Mouse (Mus musculus): ENCODE results near the gene Foxp1. TPM values are rescaled to one million over a fixed set of nuclear protein-coding genes. Genes with fewer than 3 reads are reported as not detected.

Foxp1 gene
- polyA plus RNA-seq, 1 experiment from 2014 or later, result 36.4 TPM

DNA sequence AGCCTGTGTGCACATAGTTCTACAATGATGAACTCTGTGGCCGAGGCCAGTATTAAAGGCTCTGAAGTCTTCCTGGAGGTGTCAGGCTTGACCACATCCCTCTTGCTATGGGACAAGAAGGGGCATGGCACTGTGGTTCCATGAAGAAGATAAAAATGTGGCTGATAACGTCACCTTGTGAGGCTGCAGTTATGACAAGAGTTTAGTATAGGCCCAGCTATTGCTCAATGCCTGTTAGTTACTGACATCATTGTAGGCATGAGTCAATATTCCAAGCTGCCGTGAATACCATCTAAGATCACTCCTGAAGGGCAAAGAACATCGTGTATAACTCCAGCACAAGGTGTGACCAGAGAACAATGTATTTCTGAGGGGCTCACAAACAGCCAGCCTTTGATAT is 323.2 kb downstream of the Foxp1 start:
- Histone ChIP-seq H3K4me2 (replicated peaks; ENCODE audit: low read depth, low read length) (no peak overlapping the region), H3K9me3 (ENCODE audit: low read length) (no peaks in the 10 kb centered on the region), H3K36me3 (ENCODE audit: insufficient read depth, low read length) (no peaks in the 10 kb centered on the region), H3K4me3 (ENCODE audit: low read length) (no peak overlapping the region), H3K4me1 (ENCODE audit: insufficient read depth, low read length) (peaks cover 28% of the 10 kb centered on the region), H3K27me3 (ENCODE audit: insufficient read depth, low read length) (no peaks in the 10 kb centered on the region), H3K27ac (ENCODE audit: low read length) (no peak overlapping the region), H3K9ac (replicated peaks; ENCODE audit: low read length) (no peak overlapping the region)
- no peak for ATAC-seq (ENCODE audit: low FRiP score, low TSS enrichment)
- WGBS, result 87% methylated on average over 4 of the region's 4 CpGs

DNA sequence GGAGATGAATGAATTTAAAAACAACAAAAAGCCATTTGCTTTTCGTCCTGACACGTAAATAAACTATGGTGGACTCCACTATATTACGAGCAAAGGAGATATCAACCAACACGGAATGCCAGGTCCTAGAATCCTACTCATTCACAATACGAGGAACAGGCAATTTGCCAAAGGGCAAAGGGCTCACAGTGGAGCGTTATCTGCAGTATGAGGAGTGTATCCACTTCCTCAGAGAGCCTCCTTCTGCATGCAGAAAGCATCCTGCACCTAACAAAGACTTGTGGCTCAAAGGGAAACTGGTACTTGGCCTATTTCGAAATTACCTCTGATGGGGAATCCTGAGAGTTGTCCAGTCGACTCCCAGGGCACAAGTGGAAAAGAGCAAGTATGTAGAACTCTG is 328.8 kb downstream of the Foxp1 start:
- Histone ChIP-seq H3K36me3 (ENCODE audit: insufficient read depth, low read length) (no peaks in the 10 kb centered on the region), H3K9ac (replicated peaks; ENCODE audit: low read length) (no peak overlapping the region), H3K4me2 (replicated peaks; ENCODE audit: low read depth, low read length) (no peak overlapping the region), H3K4me3 (ENCODE audit: low read length) (no peak overlapping the region), H3K9me3 (ENCODE audit: low read length) (no peaks in the 10 kb centered on the region), H3K27ac (ENCODE audit: low read length) (no peak overlapping the region), H3K27me3 (ENCODE audit: insufficient read depth, low read length) (peaks cover 4% of the 10 kb centered on the region; the same call in 1 of the 2 replicates), H3K4me1 (ENCODE audit: insufficient read depth, low read length) (peaks cover 18% of the 10 kb centered on the region)
- ATAC-seq (ENCODE audit: low FRiP score, low TSS enrichment), result no peak
- 37% methylated on average over 8 of the region's 8 CpGs for WGBS

DNA sequence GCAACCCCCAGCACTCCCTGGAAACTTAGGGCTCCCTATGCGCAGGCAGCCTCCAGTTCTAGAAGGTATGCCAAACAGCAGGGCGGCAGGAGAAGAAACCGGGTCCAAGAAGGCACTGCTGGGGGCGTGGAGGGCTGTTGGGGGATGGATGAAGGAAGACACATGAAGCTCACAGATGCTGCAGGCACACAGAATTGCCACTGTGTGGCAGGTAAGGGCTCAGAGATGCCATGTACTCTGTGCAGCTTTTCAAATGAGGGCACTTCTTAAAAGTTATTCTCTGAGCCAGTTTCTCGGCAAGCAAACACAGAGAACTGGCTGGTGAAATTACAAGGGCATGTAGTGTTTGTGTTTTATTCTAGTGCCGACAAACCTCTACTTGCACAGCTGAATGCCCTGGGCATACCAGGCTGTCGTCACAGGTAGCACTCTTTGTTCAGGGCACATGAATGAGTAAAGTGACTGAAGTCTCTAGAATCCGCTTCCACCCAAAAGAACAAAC is 330.8 kb downstream of the Foxp1 start:
- Histone ChIP-seq H3K9me3 (ENCODE audit: low read length) (no peaks in the 10 kb centered on the region), H3K9ac (replicated peaks; ENCODE audit: low read length) (no peak overlapping the region), H3K27me3 (ENCODE audit: insufficient read depth, low read length) (peaks cover 4% of the 10 kb centered on the region; the same call in 1 of the 2 replicates), H3K36me3 (ENCODE audit: insufficient read depth, low read length) (no peaks in the 10 kb centered on the region), H3K27ac (ENCODE audit: low read length) (no peak overlapping the region), H3K4me1 (ENCODE audit: insufficient read depth, low read length) (peaks cover 22% of the 10 kb centered on the region), H3K4me3 (ENCODE audit: low read length) (no peak overlapping the region), H3K4me2 (replicated peaks; ENCODE audit: low read depth, low read length) (no peak overlapping the region)
- WGBS, result 62% methylated on average over 8 of the region's 8 CpGs
- ATAC-seq (ENCODE audit: low FRiP score, low TSS enrichment), result no peak

DNA sequence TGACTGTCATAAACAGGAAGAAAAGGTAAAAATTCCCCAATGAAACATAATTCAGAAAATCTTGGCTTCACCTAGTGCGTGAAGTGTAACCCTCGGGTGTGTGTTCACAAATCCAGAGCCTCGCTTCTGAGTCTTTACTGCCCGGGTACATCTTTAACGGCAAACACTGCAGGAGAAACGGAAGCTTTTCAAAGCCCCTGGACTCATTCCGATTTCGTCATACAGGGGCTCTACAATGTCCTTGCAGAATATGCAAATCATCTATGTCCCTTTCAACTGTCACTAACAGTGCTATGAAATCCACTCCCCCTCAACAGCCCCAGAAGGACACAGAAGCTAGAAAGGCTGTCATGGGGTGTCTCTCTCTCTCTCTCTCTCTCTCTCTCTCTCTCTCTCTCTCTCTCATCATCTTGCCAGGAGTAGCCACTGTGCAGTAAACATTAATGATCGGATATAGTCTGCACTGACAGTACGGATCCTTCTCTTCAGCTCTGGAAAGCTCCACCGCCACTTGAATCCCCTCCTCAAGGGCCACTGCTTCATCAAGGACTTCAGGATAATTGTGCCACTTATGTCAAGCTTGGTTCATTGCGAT is 331.4 kb downstream of the Foxp1 start:
- ATAC-seq (ENCODE audit: low FRiP score, low TSS enrichment), result no peak
- no peak overlapping the region for H3K4me3 ChIP-seq (ENCODE audit: low read length)
- 52% methylated on average over 12 of the region's 12 CpGs for WGBS
- no peak overlapping the region for H3K4me2 ChIP-seq (replicated peaks; ENCODE audit: low read depth, low read length)
- no peak overlapping the region for H3K27ac ChIP-seq (ENCODE audit: low read length)
- H3K27me3 ChIP-seq (ENCODE audit: insufficient read depth, low read length), result peaks cover 4% of the 10 kb centered on the region; the same call in 1 of the 2 replicates
- H3K9ac ChIP-seq (replicated peaks; ENCODE audit: low read length), result no peak overlapping the region
- no peaks in the 10 kb centered on the region for H3K9me3 ChIP-seq (ENCODE audit: low read length)
- peaks cover 22% of the 10 kb centered on the region for H3K4me1 ChIP-seq (ENCODE audit: insufficient read depth, low read length)
- no peaks in the 10 kb centered on the region for H3K36me3 ChIP-seq (ENCODE audit: insufficient read depth, low read length)

DNA sequence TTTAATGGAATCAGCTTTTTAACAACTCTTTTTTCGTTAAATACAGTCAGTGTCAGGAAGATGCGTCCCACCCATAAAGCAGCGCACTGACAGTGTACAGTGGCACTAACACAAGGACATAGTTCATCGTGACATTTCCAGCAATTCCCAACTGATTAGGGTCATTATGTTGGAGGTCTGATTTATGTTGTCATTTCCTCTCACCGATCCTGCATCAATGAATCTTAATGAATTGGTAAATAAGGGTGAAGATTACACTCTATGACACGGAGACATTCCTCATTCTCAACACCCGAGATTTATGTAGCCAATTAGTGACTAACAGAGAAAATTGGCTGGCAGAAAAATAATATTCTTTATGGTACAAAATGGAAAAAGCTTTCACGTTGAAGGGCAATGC is 332.6 kb downstream of the Foxp1 start:
- ATAC-seq (ENCODE audit: low FRiP score, low TSS enrichment), result no peak
- Histone ChIP-seq H3K4me3 (ENCODE audit: low read length) (no peak overlapping the region), H3K27me3 (ENCODE audit: insufficient read depth, low read length) (peaks cover 4% of the 10 kb centered on the region; the same call in 1 of the 2 replicates), H3K9me3 (ENCODE audit: low read length) (no peaks in the 10 kb centered on the region), H3K4me2 (replicated peaks; ENCODE audit: low read depth, low read length) (no peak overlapping the region), H3K27ac (ENCODE audit: low read length) (no peak overlapping the region), H3K9ac (replicated peaks; ENCODE audit: low read length) (no peak overlapping the region), H3K36me3 (ENCODE audit: insufficient read depth, low read length) (no peaks in the 10 kb centered on the region), H3K4me1 (ENCODE audit: insufficient read depth, low read length) (peaks cover 22% of the 10 kb centered on the region)
- 16% methylated on average over 8 of the region's 8 CpGs for WGBS

DNA sequence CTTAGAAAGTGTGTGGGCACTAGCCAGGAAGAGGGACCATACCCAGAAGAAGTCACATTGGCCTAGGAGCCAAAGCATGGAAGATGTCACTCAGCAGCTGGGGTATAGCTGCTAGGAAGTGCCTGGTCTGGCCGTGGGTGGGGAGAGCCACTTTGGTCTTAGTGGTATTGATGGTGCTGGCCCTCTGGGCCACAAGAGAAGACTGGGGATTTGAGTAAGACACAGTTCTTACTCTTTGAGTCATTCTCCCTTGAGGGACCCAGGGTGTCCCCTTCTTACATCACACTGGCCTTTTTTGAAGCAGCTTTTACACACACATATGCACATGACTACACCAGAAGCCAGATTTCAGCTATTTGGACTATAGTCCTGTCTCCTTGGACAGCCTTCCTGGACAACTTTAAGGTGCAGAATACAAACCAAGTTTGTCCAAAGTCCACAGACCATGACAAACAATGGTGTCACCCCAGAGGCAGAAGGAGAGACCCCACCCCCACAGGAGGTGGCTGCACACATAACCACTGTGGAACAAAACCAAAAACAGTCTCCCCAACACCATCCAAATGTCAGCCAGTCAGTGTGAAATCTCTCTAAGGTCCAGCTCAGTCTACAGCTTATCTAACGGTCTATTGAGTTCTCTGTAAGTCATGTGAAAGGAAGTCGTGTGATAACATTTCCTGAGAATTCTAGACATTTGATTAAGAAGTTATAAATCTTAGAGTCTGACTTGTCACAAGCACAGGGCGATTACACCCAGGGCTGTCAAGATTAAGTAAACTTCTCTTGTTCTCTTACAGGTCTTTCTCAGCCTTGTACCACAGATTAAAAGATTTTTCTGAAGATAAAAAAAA is 333.9 kb downstream of the Foxp1 start:
- no peak; the same call in 1 of the 2 replicates for ATAC-seq (ENCODE audit: low FRiP score, low TSS enrichment)
- WGBS, result 33% methylated on average over 4 of the region's 4 CpGs
- Histone ChIP-seq H3K36me3 (ENCODE audit: insufficient read depth, low read length) (no peaks in the 10 kb centered on the region), H3K4me1 (ENCODE audit: insufficient read depth, low read length) (peaks cover 19% of the 10 kb centered on the region), H3K9me3 (ENCODE audit: low read length) (no peaks in the 10 kb centered on the region), H3K4me2 (replicated peaks; ENCODE audit: low read depth, low read length) (no peak overlapping the region), H3K27me3 (ENCODE audit: insufficient read depth, low read length) (peaks cover 4% of the 10 kb centered on the region; the same call in 1 of the 2 replicates), H3K4me3 (ENCODE audit: low read length) (no peak overlapping the region), H3K27ac (ENCODE audit: low read length) (no peak overlapping the region), H3K9ac (replicated peaks; ENCODE audit: low read length) (no peak overlapping the region)

DNA sequence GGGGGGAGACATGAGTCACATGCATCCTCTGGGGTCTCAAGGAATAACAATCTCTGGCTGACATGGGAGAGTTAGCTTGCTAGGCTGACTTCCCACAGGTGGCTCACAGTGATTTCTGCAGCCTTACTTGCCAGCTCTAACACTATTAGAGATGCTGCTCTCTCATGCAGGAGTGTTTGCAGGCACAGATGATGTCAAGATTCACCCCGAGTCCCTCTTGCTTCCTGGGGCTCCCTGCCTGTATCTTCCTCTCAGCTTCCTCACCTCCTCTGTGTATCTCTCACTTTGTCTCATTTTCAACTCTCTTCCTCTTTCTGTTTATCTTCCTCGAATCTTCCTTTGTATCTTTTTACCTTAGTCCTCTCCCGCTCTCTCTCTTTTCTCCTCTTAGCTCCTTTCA is 334.6 kb downstream of the Foxp1 start:
- Histone ChIP-seq H3K4me3 (ENCODE audit: low read length) (no peak overlapping the region), H3K4me1 (ENCODE audit: insufficient read depth, low read length) (peaks cover 19% of the 10 kb centered on the region), H3K9ac (replicated peaks; ENCODE audit: low read length) (no peak overlapping the region), H3K9me3 (ENCODE audit: low read length) (no peaks in the 10 kb centered on the region), H3K36me3 (ENCODE audit: insufficient read depth, low read length) (no peaks in the 10 kb centered on the region), H3K4me2 (replicated peaks; ENCODE audit: low read depth, low read length) (no peak overlapping the region), H3K27ac (ENCODE audit: low read length) (no peak overlapping the region), H3K27me3 (ENCODE audit: insufficient read depth, low read length) (peaks cover 4% of the 10 kb centered on the region; the same call in 1 of the 2 replicates)
- no peak for ATAC-seq (ENCODE audit: low FRiP score, low TSS enrichment)
- 74% methylated on average over 3 of the region's 3 CpGs for WGBS

DNA sequence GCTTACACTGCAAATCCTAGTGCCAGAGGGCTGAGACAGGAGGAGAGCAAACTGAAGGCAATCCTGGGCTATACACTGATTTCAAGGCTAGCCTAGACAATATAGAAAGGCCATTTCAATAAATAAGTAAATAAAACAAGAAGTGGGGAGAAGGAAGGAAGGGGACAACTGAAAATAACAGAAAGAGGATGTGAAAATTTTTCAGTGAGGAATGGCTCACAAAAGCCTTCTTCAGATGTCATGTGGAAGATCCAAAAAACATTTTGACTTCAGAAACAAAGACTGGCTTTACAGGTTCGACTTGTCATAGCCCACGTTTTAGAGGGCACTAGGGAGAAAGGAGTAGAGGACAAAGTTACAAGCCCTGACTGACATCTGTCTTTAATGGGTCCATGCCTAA is 335.1 kb downstream of the Foxp1 start:
- no peak overlapping the region for H3K4me2 ChIP-seq (replicated peaks; ENCODE audit: low read depth, low read length)
- H3K27me3 ChIP-seq (ENCODE audit: insufficient read depth, low read length), result peaks cover 4% of the 10 kb centered on the region; the same call in 1 of the 2 replicates
- no peak overlapping the region for H3K27ac ChIP-seq (ENCODE audit: low read length)
- H3K4me1 ChIP-seq (ENCODE audit: insufficient read depth, low read length), result peaks cover 19% of the 10 kb centered on the region
- WGBS, result 73% methylated on average over 2 of the region's 2 CpGs
- ATAC-seq (ENCODE audit: low FRiP score, low TSS enrichment), result no peak
- H3K9ac ChIP-seq (replicated peaks; ENCODE audit: low read length), result no peak overlapping the region
- no peak overlapping the region for H3K4me3 ChIP-seq (ENCODE audit: low read length)
- H3K36me3 ChIP-seq (ENCODE audit: insufficient read depth, low read length), result no peaks in the 10 kb centered on the region
- H3K9me3 ChIP-seq (ENCODE audit: low read length), result no peaks in the 10 kb centered on the region

DNA sequence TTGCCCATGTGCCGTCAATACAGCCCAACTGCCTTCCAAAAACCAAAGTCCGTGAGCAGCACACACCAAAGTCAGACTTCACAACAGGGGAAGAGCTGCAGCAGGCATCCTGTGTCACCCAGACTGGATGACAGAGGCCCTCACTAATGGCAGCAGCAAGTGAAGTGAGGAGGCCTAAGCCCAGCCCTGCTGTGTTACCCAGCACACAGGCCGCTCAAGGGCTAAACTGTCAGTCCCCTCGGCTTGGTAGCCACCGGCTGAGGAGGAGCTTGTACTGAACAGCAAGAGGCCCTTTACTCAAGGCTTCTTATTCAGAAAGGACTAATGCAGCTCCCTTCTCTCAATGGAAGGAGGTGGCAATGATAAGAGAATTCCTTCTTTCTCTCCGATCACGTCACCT is 336.0 kb downstream of the Foxp1 start:
- Histone ChIP-seq H3K9ac (replicated peaks; ENCODE audit: low read length) (no peak overlapping the region), H3K9me3 (ENCODE audit: low read length) (no peaks in the 10 kb centered on the region), H3K27me3 (ENCODE audit: insufficient read depth, low read length) (no peaks in the 10 kb centered on the region), H3K4me2 (replicated peaks; ENCODE audit: low read depth, low read length) (no peak overlapping the region), H3K36me3 (ENCODE audit: insufficient read depth, low read length) (no peaks in the 10 kb centered on the region), H3K4me1 (ENCODE audit: insufficient read depth, low read length) (peaks cover 12% of the 10 kb centered on the region), H3K27ac (ENCODE audit: low read length) (no peak overlapping the region), H3K4me3 (ENCODE audit: low read length) (no peak overlapping the region)
- 74% methylated on average over 7 of the region's 7 CpGs for WGBS
- no peak for ATAC-seq (ENCODE audit: low FRiP score, low TSS enrichment)

DNA sequence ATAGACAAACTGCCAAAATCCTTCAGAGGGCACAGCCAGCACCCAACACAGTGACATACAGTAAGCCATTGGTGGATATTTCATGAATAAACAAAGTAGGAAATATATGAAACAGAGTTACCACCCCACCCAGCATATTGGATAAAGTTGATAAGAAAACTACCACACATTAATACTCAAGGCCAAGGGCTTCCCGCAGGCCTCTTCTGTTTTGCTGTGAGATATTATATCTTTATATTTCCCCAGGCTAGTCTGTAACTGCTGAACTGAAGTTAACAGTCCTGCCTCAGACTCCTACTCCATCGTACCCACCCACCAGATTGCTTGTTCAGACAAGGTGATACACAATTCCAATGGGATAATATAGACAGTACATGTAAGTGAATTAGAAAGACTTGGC is 336.7 kb downstream of the Foxp1 start:
- peaks cover 10% of the 10 kb centered on the region for H3K4me1 ChIP-seq (ENCODE audit: insufficient read depth, low read length)
- no peaks in the 10 kb centered on the region for H3K36me3 ChIP-seq (ENCODE audit: insufficient read depth, low read length)
- H3K4me2 ChIP-seq (replicated peaks; ENCODE audit: low read depth, low read length), result no peak overlapping the region
- no peak overlapping the region for H3K4me3 ChIP-seq (ENCODE audit: low read length)
- H3K27ac ChIP-seq (ENCODE audit: low read length), result no peak overlapping the region
- no peaks in the 10 kb centered on the region for H3K9me3 ChIP-seq (ENCODE audit: low read length)
- H3K9ac ChIP-seq (replicated peaks; ENCODE audit: low read length), result no peak overlapping the region
- H3K27me3 ChIP-seq (ENCODE audit: insufficient read depth, low read length), result no peaks in the 10 kb centered on the region
- ATAC-seq (ENCODE audit: low FRiP score, low TSS enrichment), result no peak
- 91% methylated on average over 2 of the region's 2 CpGs for WGBS

Measured in kidney, embryonic 16.5 days (tissue).